Mouse (Mus musculus) liver, embryonic 14.5 days (tissue): ENCODE results near the gene Leng9.

Source experiments
- CTCF ChIP-seq: IDR thresholded peaks from 2 replicates; pipeline ENCODE4 v1.5.1; 2016; ENCODE audit warnings: antibody characterized with exemption, low read depth, control low read depth
- EP300 ChIP-seq: IDR thresholded peaks from 2 replicates; pipeline ENCODE4 v1.6.1; 2016; ENCODE audit warnings: antibody characterized with exemption, low read depth

- TF ChIP-seq CTCF (no peak; the same call in 1 of the 2 replicates), EP300 (peak; percentile 54; the same call in 1 of the 2 replicates)
Measured at GRCm38 (mm10) chr7:4136771-4137531, 13.2 kb downstream of the Leng9 start, which contains the start of gene Leng8.
